ENCODE assay signal across 7 mouse cellular contexts in the genomic region with DNA sequence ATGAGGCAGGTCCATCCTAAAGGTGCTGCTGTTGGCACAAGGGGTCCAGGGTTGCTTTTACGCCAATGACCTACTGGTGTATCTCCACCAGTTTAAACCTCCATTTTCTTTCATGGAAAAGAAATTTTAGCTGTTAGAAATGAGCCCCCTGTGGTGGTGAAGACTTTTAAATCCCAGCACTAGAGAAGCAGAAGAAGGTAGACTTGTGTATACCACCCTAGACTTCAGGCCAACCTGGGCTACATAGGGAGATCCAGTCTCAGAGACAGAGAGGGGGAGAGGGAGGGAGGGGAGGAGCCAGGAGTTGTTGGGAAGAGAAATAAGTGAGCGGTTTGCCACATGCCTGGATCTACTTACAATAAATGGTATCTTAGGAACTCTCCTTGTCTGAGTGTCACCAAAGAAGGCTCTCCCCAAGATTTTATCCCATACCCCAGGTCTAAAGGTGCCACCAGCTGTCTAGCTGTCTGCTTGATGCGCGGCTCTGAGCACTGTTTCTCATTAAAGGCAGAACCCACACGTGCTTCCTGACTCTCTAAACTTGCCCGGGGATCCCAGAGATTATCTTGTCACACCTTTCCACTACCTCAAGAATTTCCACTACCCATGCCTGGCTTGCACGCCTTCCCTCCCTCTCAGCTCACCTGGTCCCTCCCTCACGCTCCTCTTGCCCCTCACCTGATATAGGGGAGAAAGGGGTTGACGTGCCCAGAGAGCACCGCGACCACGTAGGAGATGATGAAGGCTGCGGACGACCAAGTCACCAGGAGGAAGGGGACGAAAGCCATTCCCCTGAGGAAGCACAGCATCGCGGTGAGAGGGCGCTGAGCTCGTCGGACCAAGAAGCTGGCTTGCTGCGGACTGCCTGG. TPM values are rescaled to one million over a fixed set of nuclear protein-coding genes. Genes with fewer than 3 reads are reported as not detected.
DNase-seq lines count a peak whose midpoint lies in the region; ATAC-seq lines count a peak whose summit lies in the region.

No protein-coding gene starts in this region.

- peak overlapping the region; percentile 95 for H3K4me3 ChIP-seq in megakaryocyte, embryonic 14.5 days (replicated peaks)
- peak overlapping the region; percentile 57 for H3K4me3 ChIP-seq in forebrain, embryonic 10.5 days
- peak overlapping the region; percentile 58 for H3K4me3 ChIP-seq in limb, embryonic 12.5 days (replicated peaks)

- peak overlapping the region; percentile 65 for H3K9ac ChIP-seq in limb, embryonic 12.5 days (replicated peaks)

- ATAC-seq in megakaryocyte, adult 5-6 weeks (ENCODE audit: poor library complexity, severe bottlenecking), result no peak
- ATAC-seq in limb, embryonic 12.5 days (ENCODE audit: insufficient number of reproducible peaks, insufficient read depth, low FRiP score, low TSS enrichment, low read depth), result no peak; the same call in 1 of the 2 replicates

- peaks cover 45% of the 10 kb centered on the region for H3K27me3 ChIP-seq in megakaryocyte, embryonic 14.5 days (replicated peaks)
- peaks cover 41% of the 10 kb centered on the region for H3K27me3 ChIP-seq in forebrain, embryonic 10.5 days (ENCODE audit: poor library complexity, severe bottlenecking)
- H3K27me3 ChIP-seq in limb, embryonic 12.5 days, result peaks cover 30% of the 10 kb centered on the region
- no peaks in the 10 kb centered on the region for H3K27me3 ChIP-seq in splenic B cell, adult 2 months (ENCODE audit: control insufficient read depth, insufficient read depth, low read length, poor library complexity, severe bottlenecking)

- 7% methylated on average over 21 of the region's 21 CpGs for WGBS in forebrain, embryonic 10.5 days
- 7% methylated on average over 21 of the region's 21 CpGs for WGBS in limb, embryonic 12.5 days

- peaks cover 19% of the 10 kb centered on the region for H3K9me3 ChIP-seq in megakaryocyte, embryonic 14.5 days
- no peaks in the 10 kb centered on the region; the same call in 1 of the 2 replicates for H3K9me3 ChIP-seq in forebrain, embryonic 10.5 days
- 0 out of 2 replicates have a peak, but pooled peaks cover 3% of the 10 kb centered on the region for H3K9me3 ChIP-seq in limb, embryonic 12.5 days

- no peaks in the 10 kb centered on the region for H3K36me3 ChIP-seq in megakaryocyte, embryonic 14.5 days (replicated peaks; ENCODE audit: low read length)
- no peaks in the 10 kb centered on the region for H3K36me3 ChIP-seq in forebrain, embryonic 10.5 days (replicated peaks)
- no peaks in the 10 kb centered on the region for H3K36me3 ChIP-seq in limb, embryonic 12.5 days
- H3K36me3 ChIP-seq in splenic B cell, adult 2 months (ENCODE audit: control insufficient read depth, insufficient read depth, low read length, poor library complexity, severe bottlenecking), result no peaks in the 10 kb centered on the region

- peak overlapping the region; percentile 87 for H3K4me2 ChIP-seq in limb, embryonic 12.5 days

- H3K27ac ChIP-seq in forebrain, embryonic 10.5 days, result peak overlapping the region; percentile 75
- no peak overlapping the region for H3K27ac ChIP-seq in limb, embryonic 12.5 days

- no peak for DNase-seq in forebrain, embryonic 10.5 days (ENCODE audit: extremely low spot score, low spot score)
- peak; percentile 16 for DNase-seq in splenic B cell, adult 2 months (ENCODE audit: low read depth, low spot score)
- DNase-seq in cerebellum, postnatal 4 days (ENCODE audit: low spot score in 2 of 2), result no peak
- DNase-seq in cerebellum, adult 18-20 months, result no peak

- peaks cover 18% of the 10 kb centered on the region for H3K4me1 ChIP-seq in megakaryocyte, embryonic 14.5 days
- H3K4me1 ChIP-seq in forebrain, embryonic 10.5 days, result peaks cover 11% of the 10 kb centered on the region
- H3K4me1 ChIP-seq in limb, embryonic 12.5 days (replicated peaks), result peaks cover 5% of the 10 kb centered on the region; the same call in 1 of the 2 replicates

RNA-seq across cellular contexts. Expression of gene Dram1, which starts 22.5 kb away (rescaled TPM):
- 0.72 TPM in 1 of 2 replicates, not detected in the other for polyA plus RNA-seq in megakaryocyte, embryonic 14.5 days (2012; ENCODE audit: insufficient read depth, low replicate concordance)
- 45.0 and 46.2 TPM in 2 replicates for total RNA-seq in megakaryocyte, adult 5-6 weeks (2015)
- total RNA-seq in megakaryocyte, adult 5-6 weeks (2017), result 35.5 and 36.0 TPM in 2 replicates
- polyA plus RNA-seq in forebrain, embryonic 10.5 days (2016; fragmentation: Nextera tagmentation; extraction: Ambion mirVana), result 0.36 and 0.38 TPM in 2 replicates
- 0.49 and 0.55 TPM in 2 replicates for polyA plus RNA-seq in limb, embryonic 12.5 days (2016; fragmentation: Nextera tagmentation; extraction: Ambion mirVana)

RNA-seq across cellular contexts. Expression of gene Gnptab, which starts 22.6 kb away (rescaled TPM):
- polyA plus RNA-seq in megakaryocyte, embryonic 14.5 days (2012; ENCODE audit: insufficient read depth, low replicate concordance), result 0.57 TPM in 1 of 2 replicates, not detected in the other
- total RNA-seq in megakaryocyte, adult 5-6 weeks (2015), result 55.8 and 57.4 TPM in 2 replicates
- 29.4 and 33.3 TPM in 2 replicates for total RNA-seq in megakaryocyte, adult 5-6 weeks (2017)
- polyA plus RNA-seq in forebrain, embryonic 10.5 days (2016; fragmentation: Nextera tagmentation; extraction: Ambion mirVana), result 8.3 and 9.0 TPM in 2 replicates
- 8.0 and 10.7 TPM in 2 replicates for polyA plus RNA-seq in limb, embryonic 12.5 days (2016; fragmentation: Nextera tagmentation; extraction: Ambion mirVana)
